Mouse (Mus musculus) hindbrain, postnatal 0 days (tissue): Measurements from ENCODE around the gene Kif24. TPM values are rescaled to one million over a fixed set of nuclear protein-coding genes. Genes with fewer than 3 reads are reported as not detected.

Source experiments
- ATAC-seq: fragments of 200-750 bp; cut with Nextera tagmentation; 2 replicates; pipeline ENCODE4 v1.8.0; 2017; ENCODE audit warnings: mild to moderate bottlenecking, moderate TSS enrichment, moderate library complexity
- DNase-seq: peaks from one replicate; pipeline ENCODE4 v3.0.0-alpha.2; 2015; ENCODE audit warnings: low spot score
- H3K27ac ChIP-seq: fragments of 300-500 bp; sonication (generic); 2 replicates; pipeline ENCODE4 v1.5.1; 2014; ENCODE audit warnings: mild to moderate bottlenecking
- H3K27me3 ChIP-seq: fragments of 300-500 bp; sonication (generic); 2 replicates; pipeline ENCODE4 v1.6.1; 2014; ENCODE audit warnings: low read length, mixed read lengths; ENCODE audit not compliant: insufficient read depth
- H3K36me3 ChIP-seq: fragments of 300-500 bp; sonication (generic); 2 replicates; pipeline ENCODE4 v1.6.1; 2014; ENCODE audit warnings: low read length, mixed read lengths; ENCODE audit not compliant: insufficient read depth
- H3K4me1 ChIP-seq: fragments of 300-500 bp; sonication (generic); 2 replicates; pipeline ENCODE4 v1.6.1; 2014; ENCODE audit warnings: antibody characterized with exemption, low read length, mixed read lengths; ENCODE audit not compliant: insufficient read depth
- H3K4me2 ChIP-seq: fragments of 300-500 bp; sonication (generic); 2 replicates; pipeline ENCODE4 v1.6.1; 2014; ENCODE audit warnings: low read depth, mild to moderate bottlenecking, low read length, moderate library complexity, mixed read lengths
- H3K4me3 ChIP-seq: fragments of 300-500 bp; sonication (generic); 2 replicates; pipeline ENCODE4 v1.5.1; 2014; ENCODE audit warnings: low read length
- H3K9ac ChIP-seq: fragments of 300-500 bp; sonication (generic); replicated peaks from 2 replicates; pipeline ENCODE4 v1.6.1; 2014; ENCODE audit warnings: mild to moderate bottlenecking, low read length, moderate library complexity, mixed read lengths
- H3K9me3 ChIP-seq: fragments of 300-500 bp; sonication (generic); 2 replicates; pipeline ENCODE4 v1.6.1; 2016; ENCODE audit warnings: low read length, mixed read lengths
- CTCF ChIP-seq: IDR thresholded peaks from 2 replicates; pipeline ENCODE4 v1.5.1; 2016; ENCODE audit warnings: antibody characterized with exemption, control low read depth, low read depth
- WGBS: fragments of 180-500 bp; shearing (Covaris S2); extraction: QIAGEN DNeasy Blood & Tissue Kit; methylation state at CpG from one replicate; pipeline ENCODE4 v1.1.7; 2014; 5-methylcytosine and 5-hydroxymethylcytosine counted together
- polyA plus RNA-seq: library from polyadenylated mRNA; unstranded; fragments of >200 nt; fragmentation: Nextera tagmentation; extraction: Ambion mirVana; gene quantifications from 2 replicates; pipeline ENCODE4 v1.2.1, GENCODE M21; 2015
- total RNA-seq: library from RNA; depleted of rRNA; stranded (reverse); fragments of >200 nt; gene quantifications from 2 replicates; pipeline ENCODE4 v1.2.3, GENCODE M21; 2014

The Kif24 gene
- total and polyA plus RNA-seq, 2 experiments from 2014 or later, result 2.3 to 4.2 TPM

- DNase-seq (no peak), ATAC-seq (no peak)
- no peak for TF ChIP-seq CTCF
- no peak overlapping the region for H3K4me2 ChIP-seq
- H3K9ac ChIP-seq, result no peak overlapping the region
- H3K4me3 ChIP-seq, result no peak overlapping the region
- H3K36me3 ChIP-seq, result 0 out of 2 replicates have a peak, but pooled peaks cover 6% of the 10 kb centered on the region
- no peaks in the 10 kb centered on the region for H3K9me3 ChIP-seq
- no peaks in the 10 kb centered on the region for H3K27me3 ChIP-seq
- H3K27ac ChIP-seq, result no peak overlapping the region
- H3K4me1 ChIP-seq, result no peaks in the 10 kb centered on the region
These were observed 47.7 kb downstream of the Kif24 start for GRCm38 (mm10) chr4:41416966-41417365.

- H3K27me3 ChIP-seq, result no peaks in the 10 kb centered on the region
- no peak overlapping the region for H3K27ac ChIP-seq
- 0 out of 2 replicates have a peak, but pooled peaks cover 6% of the 10 kb centered on the region for H3K36me3 ChIP-seq
- no peak overlapping the region for H3K4me2 ChIP-seq
- DNase-seq (no peak), ATAC-seq (no peak)
- H3K9ac ChIP-seq, result no peak overlapping the region
- H3K9me3 ChIP-seq, result no peaks in the 10 kb centered on the region
- TF ChIP-seq CTCF, result no peak
- no peak overlapping the region for H3K4me3 ChIP-seq
- no peaks in the 10 kb centered on the region for H3K4me1 ChIP-seq
- WGBS, result 80% methylated on average over 1 of the region's 1 CpGs
These were observed 55.3 kb downstream of the Kif24 start for GRCm38 (mm10) chr4:41409341-41409740.

- 95% methylated on average over 2 of the region's 2 CpGs for WGBS
- TF ChIP-seq CTCF, result no peak
These were observed 57.3 kb downstream of the Kif24 start for GRCm38 (mm10) chr4:41407353-41407752.

GRCm38 (mm10) chr4:41406597-41406996 is 58.1 kb downstream of the Kif24 start:
- no peak for TF ChIP-seq CTCF
- Histone ChIP-seq H3K4me1 (no peaks in the 10 kb centered on the region), H3K9me3 (no peaks in the 10 kb centered on the region), H3K27ac (no peak overlapping the region), H3K4me3 (no peak overlapping the region), H3K27me3 (no peaks in the 10 kb centered on the region), H3K9ac (no peak overlapping the region), H3K4me2 (no peak overlapping the region), H3K36me3 (no peaks in the 10 kb centered on the region)
- WGBS, result 91% methylated on average over 9 of the region's 9 CpGs
- ATAC-seq, result no peak
- DNase-seq, result no peak

More at GRCm38 (mm10) chr4:41407353-41407752, 57.3 kb downstream of the Kif24 start:
- Histone ChIP-seq H3K9me3 (no peaks in the 10 kb centered on the region), H3K4me3 (no peak overlapping the region), H3K9ac (no peak overlapping the region), H3K4me1 (no peaks in the 10 kb centered on the region), H3K4me2 (no peak overlapping the region), H3K27me3 (no peaks in the 10 kb centered on the region), H3K36me3 (no peaks in the 10 kb centered on the region), H3K27ac (no peak overlapping the region)
- no peak for ATAC-seq
- DNase-seq, result no peak

GRCm38 (mm10) chr4:41401573-41401972 is 63.1 kb downstream of the Kif24 start:
- no peak for ATAC-seq
- DNase-seq, result no peak
- WGBS, result 94% methylated on average over 5 of the region's 5 CpGs

GRCm38 (mm10) chr4:41401167-41401566 is 63.5 kb downstream of the Kif24 start:
- Histone ChIP-seq H3K9me3 (no peaks in the 10 kb centered on the region), H3K27ac (no peak overlapping the region), H3K36me3 (0 out of 2 replicates have a peak, but pooled peaks cover 6% of the 10 kb centered on the region), H3K9ac (no peak overlapping the region), H3K27me3 (no peaks in the 10 kb centered on the region), H3K4me1 (no peaks in the 10 kb centered on the region), H3K4me3 (no peak overlapping the region), H3K4me2 (no peak overlapping the region)
- ATAC-seq (no peak), DNase-seq (no peak)
- no peak for TF ChIP-seq CTCF

More at GRCm38 (mm10) chr4:41401573-41401972, 63.1 kb downstream of the Kif24 start:
- H3K27me3 ChIP-seq, result no peaks in the 10 kb centered on the region
- no peak overlapping the region for H3K4me3 ChIP-seq
- no peak overlapping the region for H3K9ac ChIP-seq
- no peak overlapping the region for H3K27ac ChIP-seq
- H3K4me2 ChIP-seq, result no peak overlapping the region
- TF ChIP-seq CTCF, result no peak
- 0 out of 2 replicates have a peak, but pooled peaks cover 5% of the 10 kb centered on the region for H3K36me3 ChIP-seq
- no peaks in the 10 kb centered on the region for H3K4me1 ChIP-seq
- H3K9me3 ChIP-seq, result no peaks in the 10 kb centered on the region

GRCm38 (mm10) chr4:41399904-41400303 is 64.8 kb downstream of the Kif24 start:
- WGBS, result 73% methylated on average over 5 of the region's 5 CpGs
- no peak for TF ChIP-seq CTCF

More at GRCm38 (mm10) chr4:41399904-41400303, 64.8 kb downstream of the Kif24 start:
- no peak for DNase-seq
- Histone ChIP-seq H3K9me3 (no peaks in the 10 kb centered on the region), H3K4me3 (no peak overlapping the region), H3K27me3 (no peaks in the 10 kb centered on the region), H3K4me2 (no peak overlapping the region), H3K4me1 (no peaks in the 10 kb centered on the region), H3K36me3 (0 out of 2 replicates have a peak, but pooled peaks cover 11% of the 10 kb centered on the region), H3K27ac (no peak overlapping the region), H3K9ac (no peak overlapping the region)
- no peak for ATAC-seq
